Mouse (Mus musculus) kidney, embryonic 14.5 days (tissue): ENCODE measurements around the gene Otud5. TPM values are rescaled to one million over a fixed set of nuclear protein-coding genes. Genes with fewer than 3 reads are reported as not detected.

Experiments
- ATAC-seq: fragments of 200-750 bp; cut with Nextera tagmentation; 2 replicates; pipeline ENCODE4 v1.8.0; 2017; ENCODE audit warnings: moderate number of reproducible peaks, mild to moderate bottlenecking, moderate TSS enrichment, moderate library complexity; ENCODE audit not compliant: low FRiP score, low TSS enrichment
- H3K27ac ChIP-seq: fragments of 300-500 bp; sonication (generic); 2 replicates; pipeline ENCODE4 v1.5.1; 2014; ENCODE audit warnings: low read depth, mild to moderate bottlenecking, low read length, moderate library complexity, mixed read lengths
- H3K27me3 ChIP-seq: fragments of 300-500 bp; sonication (generic); 2 replicates; pipeline ENCODE4 v1.6.1; 2014; ENCODE audit warnings: mild to moderate bottlenecking, low read length; ENCODE audit not compliant: control insufficient read depth, insufficient read depth
- H3K36me3 ChIP-seq: fragments of 300-500 bp; sonication (generic); 2 replicates; pipeline ENCODE4 v1.6.1; 2014; ENCODE audit warnings: low read length, mixed read lengths; ENCODE audit not compliant: control insufficient read depth, insufficient read depth
- H3K4me1 ChIP-seq: fragments of 300-500 bp; sonication (generic); 2 replicates; pipeline ENCODE4 v1.6.1; 2014; ENCODE audit warnings: low read length, mixed read lengths; ENCODE audit not compliant: control insufficient read depth, insufficient read depth
- H3K4me2 ChIP-seq: fragments of 300-500 bp; sonication (generic); replicated peaks from 2 replicates; pipeline ENCODE4 v1.6.1; 2014; ENCODE audit warnings: low read depth, mild to moderate bottlenecking, low read length
- H3K4me3 ChIP-seq: fragments of 300-500 bp; sonication (generic); 2 replicates; pipeline ENCODE4 v1.5.1; 2014; ENCODE audit warnings: mild to moderate bottlenecking, low read length
- H3K9ac ChIP-seq: fragments of 300-500 bp; sonication (generic); 2 replicates; pipeline ENCODE4 v1.6.1; 2014; ENCODE audit warnings: low read depth, mild to moderate bottlenecking, low read length, moderate library complexity
- H3K9me3 ChIP-seq: fragments of 300-500 bp; sonication (generic); 2 replicates; pipeline ENCODE4 v1.6.1; 2016; ENCODE audit warnings: low read length; ENCODE audit not compliant: control insufficient read depth
- WGBS: fragments of 180-500 bp; shearing (Covaris S2); extraction: QIAGEN DNeasy Blood & Tissue Kit; methylation state at CpG from one replicate; pipeline ENCODE4 v1.1.7; 2014; 5-methylcytosine and 5-hydroxymethylcytosine counted together
- polyA plus RNA-seq: library from polyadenylated mRNA; unstranded; fragments of >200 nt; fragmentation: Nextera tagmentation; extraction: Ambion mirVana; gene quantifications from 2 replicates; pipeline ENCODE4 v1.2.1, GENCODE M21; 2014

Gene Otud5
- polyA plus RNA-seq, 1 experiment from 2014 or later, result 29.8 TPM

- H3K27me3 ChIP-seq, result no peaks in the 10 kb centered on the region
- peak overlapping the region; percentile 72; the same call in 1 of the 2 replicates for H3K4me3 ChIP-seq
- H3K4me2 ChIP-seq, result peak overlapping the region; percentile 31
- no peak overlapping the region for H3K9ac ChIP-seq
- no peak for ATAC-seq
- no peaks in the 10 kb centered on the region for H3K36me3 ChIP-seq
- peak overlapping the region; percentile 55; the same call in 1 of the 2 replicates for H3K27ac ChIP-seq
- 26% methylated on average over 7 of the region's 7 CpGs for WGBS
- no peaks in the 10 kb centered on the region for H3K9me3 ChIP-seq
- H3K4me1 ChIP-seq, result no peaks in the 10 kb centered on the region
These were observed 362 bp upstream of the Otud5 start for GRCm38 (mm10) chrX:7840842-7841162.

GRCm38 (mm10) chrX:7842318-7842717 is 1.2 kb downstream of the Otud5 start:
- WGBS, result 32% methylated on average over 39 of the region's 42 CpGs
- H3K27me3 ChIP-seq, result no peaks in the 10 kb centered on the region
- H3K9ac ChIP-seq, result peak overlapping the region; percentile 81
- no peaks in the 10 kb centered on the region for H3K36me3 ChIP-seq
- ATAC-seq, result no peak
- H3K9me3 ChIP-seq, result no peaks in the 10 kb centered on the region
- no peaks in the 10 kb centered on the region for H3K4me1 ChIP-seq
- peak overlapping the region; percentile 64 for H3K4me2 ChIP-seq
- peak overlapping the region; percentile 92 for H3K27ac ChIP-seq
- H3K4me3 ChIP-seq, result peak overlapping the region; percentile 72

GRCm38 (mm10) chrX:7847845-7848244 is 6.7 kb downstream of the Otud5 start:
- H3K4me2 ChIP-seq, result no peak overlapping the region
- WGBS, result 86% methylated on average over 2 of the region's 2 CpGs
- no peaks in the 10 kb centered on the region; the same call in 1 of the 2 replicates for H3K36me3 ChIP-seq
- no peak overlapping the region for H3K27ac ChIP-seq
- no peak overlapping the region for H3K9ac ChIP-seq
- no peaks in the 10 kb centered on the region for H3K27me3 ChIP-seq
- H3K4me1 ChIP-seq, result no peaks in the 10 kb centered on the region
- no peaks in the 10 kb centered on the region for H3K9me3 ChIP-seq
- H3K4me3 ChIP-seq, result no peak overlapping the region
- no peak for ATAC-seq

- ATAC-seq, result no peak
- no peak overlapping the region for H3K4me3 ChIP-seq
- H3K9me3 ChIP-seq, result no peaks in the 10 kb centered on the region
- WGBS, result 40% methylated on average over 2 of the region's 2 CpGs
- H3K36me3 ChIP-seq, result peaks cover 5% of the 10 kb centered on the region; the same call in 1 of the 2 replicates
- no peak overlapping the region for H3K27ac ChIP-seq
- no peaks in the 10 kb centered on the region for H3K4me1 ChIP-seq
- H3K4me2 ChIP-seq, result no peak overlapping the region
- no peaks in the 10 kb centered on the region for H3K27me3 ChIP-seq
- H3K9ac ChIP-seq, result no peak overlapping the region
These were observed 13.4 kb downstream of the Otud5 start for GRCm38 (mm10) chrX:7854578-7854977.

GRCm38 (mm10) chrX:7859191-7859753 is 18.1 kb downstream of the Otud5 start:
- H3K9ac ChIP-seq, result no peak overlapping the region
- H3K4me2 ChIP-seq, result no peak overlapping the region
- no peaks in the 10 kb centered on the region for H3K27me3 ChIP-seq
- no peak for ATAC-seq
- H3K27ac ChIP-seq, result no peak overlapping the region
- H3K9me3 ChIP-seq, result no peaks in the 10 kb centered on the region
- H3K4me3 ChIP-seq, result no peak overlapping the region
- H3K4me1 ChIP-seq, result no peaks in the 10 kb centered on the region
- WGBS, result 85% methylated on average over 3 of the region's 3 CpGs
- H3K36me3 ChIP-seq, result peaks cover 5% of the 10 kb centered on the region; the same call in 1 of the 2 replicates

GRCm38 (mm10) chrX:7863181-7863580 is 22.0 kb downstream of the Otud5 start:
- Histone ChIP-seq H3K9ac (no peak overlapping the region), H3K4me3 (no peak overlapping the region), H3K9me3 (no peaks in the 10 kb centered on the region), H3K4me2 (no peak overlapping the region), H3K4me1 (no peaks in the 10 kb centered on the region), H3K27ac (no peak overlapping the region), H3K27me3 (no peaks in the 10 kb centered on the region), H3K36me3 (peaks cover 6% of the 10 kb centered on the region; the same call in 1 of the 2 replicates)
- 95% methylated on average over 1 of the region's 1 CpGs for WGBS
- no peak for ATAC-seq

GRCm38 (mm10) chrX:7864551-7864950 is 23.4 kb downstream of the Otud5 start:
- H3K4me3 ChIP-seq, result no peak overlapping the region
- H3K9ac ChIP-seq, result no peak overlapping the region
- peaks cover 8% of the 10 kb centered on the region; the same call in 1 of the 2 replicates for H3K36me3 ChIP-seq
- no peaks in the 10 kb centered on the region for H3K27me3 ChIP-seq
- no peak overlapping the region for H3K27ac ChIP-seq
- ATAC-seq, result no peak
- WGBS, result 69% methylated on average over 3 of the region's 3 CpGs
- no peaks in the 10 kb centered on the region for H3K4me1 ChIP-seq
- H3K4me2 ChIP-seq, result no peak overlapping the region
- no peaks in the 10 kb centered on the region for H3K9me3 ChIP-seq

- H3K9me3 ChIP-seq, result no peaks in the 10 kb centered on the region
- H3K36me3 ChIP-seq, result peaks cover 8% of the 10 kb centered on the region; the same call in 1 of the 2 replicates
- H3K27me3 ChIP-seq, result no peaks in the 10 kb centered on the region
- no peak overlapping the region for H3K27ac ChIP-seq
- ATAC-seq, result no peak
- WGBS, result 58% methylated on average over 2 of the region's 2 CpGs
- H3K4me3 ChIP-seq, result no peak overlapping the region
- H3K9ac ChIP-seq, result no peak overlapping the region
- H3K4me2 ChIP-seq, result no peak overlapping the region
- H3K4me1 ChIP-seq, result no peaks in the 10 kb centered on the region
These were observed 24.2 kb downstream of the Otud5 start for GRCm38 (mm10) chrX:7865343-7865742.

- no peak for ATAC-seq
- H3K27me3 ChIP-seq, result no peaks in the 10 kb centered on the region
- H3K4me1 ChIP-seq, result no peaks in the 10 kb centered on the region
- no peak overlapping the region for H3K27ac ChIP-seq
- H3K36me3 ChIP-seq, result peaks cover 8% of the 10 kb centered on the region; the same call in 1 of the 2 replicates
- no peaks in the 10 kb centered on the region for H3K9me3 ChIP-seq
- 74% methylated on average over 2 of the region's 2 CpGs for WGBS
- H3K9ac ChIP-seq, result no peak overlapping the region
- no peak overlapping the region for H3K4me2 ChIP-seq
- H3K4me3 ChIP-seq, result no peak overlapping the region
These were observed 24.6 kb downstream of the Otud5 start for GRCm38 (mm10) chrX:7865786-7866185.
